Mouse (Mus musculus): Measurements from ENCODE around the gene Eif4g3. TPM values are rescaled to one million over a fixed set of nuclear protein-coding genes. Genes with fewer than 3 reads are reported as not detected.

Gene Eif4g3
- polyA plus RNA-seq, 1 experiment = 34.5 TPM

DNA sequence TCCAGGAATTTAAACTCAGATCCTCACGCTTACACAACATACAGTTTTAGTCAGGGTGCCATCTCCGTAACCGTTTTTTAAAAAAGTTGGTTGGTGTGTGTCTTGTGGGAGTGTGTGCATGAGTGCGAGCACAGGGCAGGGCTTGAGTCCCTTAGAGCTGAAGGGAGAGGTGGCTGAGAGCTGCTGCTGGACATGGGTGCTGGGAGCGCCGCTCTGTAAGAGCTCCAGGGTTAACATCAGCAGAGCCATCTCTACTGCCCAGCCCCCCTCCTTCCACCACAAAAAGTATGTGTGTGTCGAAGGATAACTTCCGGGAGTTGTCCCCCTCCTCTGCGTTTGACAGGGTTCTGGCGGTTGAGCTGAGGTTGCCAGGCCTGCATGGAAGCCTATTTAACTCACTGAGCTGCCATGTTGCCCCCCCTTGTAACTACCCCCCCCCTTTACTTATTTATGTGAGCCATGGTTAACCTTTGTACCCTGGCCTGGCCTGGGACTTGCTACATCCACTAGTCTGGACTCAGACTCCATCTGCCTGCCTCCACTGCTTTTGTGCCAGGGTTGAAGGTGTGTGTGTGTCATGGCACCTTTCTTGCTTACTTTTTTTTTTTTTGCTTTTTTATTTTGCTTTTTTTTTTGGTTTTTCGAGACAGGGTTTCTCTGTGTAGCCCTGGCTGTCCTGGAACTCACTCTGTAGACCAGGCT, 11.2 kb downstream of the Eif4g3 start:
- no peaks in the 10 kb centered on the region for H3K27me3 ChIP-seq (replicated peaks)
- no peaks in the 10 kb centered on the region for H3K9me3 ChIP-seq
- TF ChIP-seq GATA1 (IDR thresholded peaks at IDR 0.05; ENCODE audit: borderline replicate concordance, low read length) (no peak), FLI1 (IDR thresholded peaks at IDR 0.05; ENCODE audit: low read length) (no peak)
- no peak overlapping the region for H3K4me3 ChIP-seq (replicated peaks)
- peaks cover 17% of the 10 kb centered on the region for H3K4me1 ChIP-seq
- peaks cover 84% of the 10 kb centered on the region for H3K36me3 ChIP-seq (replicated peaks; ENCODE audit: low read length)

DNA sequence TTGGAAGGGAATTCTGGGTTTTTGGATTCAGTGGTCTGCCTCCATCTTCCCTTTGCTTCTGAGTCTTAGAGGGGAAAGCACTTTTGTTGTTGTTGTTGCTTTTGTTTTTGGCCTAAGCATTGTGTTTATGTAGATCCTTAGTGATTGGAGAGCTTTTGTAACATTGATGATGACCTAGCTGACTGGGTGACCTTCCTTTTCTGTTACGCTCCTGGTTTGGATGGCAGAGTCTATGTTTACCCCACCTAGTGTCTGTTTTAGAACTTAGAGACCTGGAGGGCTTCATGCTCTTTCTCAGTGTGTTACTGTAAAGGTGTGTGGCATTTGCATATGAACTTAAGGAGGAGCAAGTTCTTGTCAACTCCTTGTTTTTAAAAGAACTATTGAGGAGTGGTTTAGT, 13.0 kb downstream of the Eif4g3 start:
- Histone ChIP-seq H3K4me3 (replicated peaks) (no peak overlapping the region), H3K36me3 (replicated peaks; ENCODE audit: low read length) (peaks cover 80% of the 10 kb centered on the region), H3K9me3 (no peaks in the 10 kb centered on the region), H3K4me1 (peaks cover 15% of the 10 kb centered on the region), H3K27me3 (replicated peaks) (no peaks in the 10 kb centered on the region)
- no peak for TF ChIP-seq GATA1 (IDR thresholded peaks at IDR 0.05; ENCODE audit: borderline replicate concordance, low read length)
- TF ChIP-seq FLI1 (IDR thresholded peaks at IDR 0.05; ENCODE audit: low read length) = no peak

DNA sequence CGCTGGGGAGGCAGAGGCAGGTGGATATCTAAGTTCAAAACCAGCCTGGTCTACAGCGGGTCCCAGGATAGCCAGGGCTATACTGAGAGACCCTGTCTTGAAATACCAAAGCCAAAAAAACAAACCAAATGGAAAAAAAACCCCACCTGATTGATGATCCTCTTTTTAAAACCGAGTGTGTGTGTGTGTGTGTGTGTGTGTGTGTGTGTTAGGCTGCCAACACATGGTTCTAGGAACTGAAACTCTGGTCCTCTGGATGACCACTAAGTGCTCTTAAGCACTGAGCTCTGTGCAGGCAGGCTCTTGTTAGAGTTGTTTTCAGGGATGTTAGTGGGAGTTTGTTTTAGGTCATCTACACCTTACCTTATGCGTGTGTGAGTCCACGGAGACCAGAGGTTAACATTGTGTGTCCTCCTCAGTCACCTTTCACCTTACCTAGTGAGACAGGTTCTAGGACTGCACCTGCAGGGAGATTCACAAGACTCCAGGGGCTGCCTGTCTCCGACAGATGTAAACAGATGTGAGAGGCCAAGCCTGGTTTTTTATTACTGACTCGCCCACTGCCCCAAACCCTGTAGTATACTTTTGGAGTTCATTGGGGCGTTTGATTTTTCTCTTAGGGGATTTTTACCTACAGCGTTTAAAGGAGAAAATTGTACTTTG, 14.3 kb downstream of the Eif4g3 start:
- Histone ChIP-seq H3K4me1 (peaks cover 15% of the 10 kb centered on the region), H3K27me3 (replicated peaks) (no peaks in the 10 kb centered on the region), H3K9me3 (no peaks in the 10 kb centered on the region), H3K36me3 (replicated peaks; ENCODE audit: low read length) (peaks cover 82% of the 10 kb centered on the region), H3K4me3 (replicated peaks) (no peak overlapping the region)
- no peak for TF ChIP-seq FLI1 (IDR thresholded peaks at IDR 0.05; ENCODE audit: low read length)
- no peak for TF ChIP-seq GATA1 (IDR thresholded peaks at IDR 0.05; ENCODE audit: borderline replicate concordance, low read length)

DNA sequence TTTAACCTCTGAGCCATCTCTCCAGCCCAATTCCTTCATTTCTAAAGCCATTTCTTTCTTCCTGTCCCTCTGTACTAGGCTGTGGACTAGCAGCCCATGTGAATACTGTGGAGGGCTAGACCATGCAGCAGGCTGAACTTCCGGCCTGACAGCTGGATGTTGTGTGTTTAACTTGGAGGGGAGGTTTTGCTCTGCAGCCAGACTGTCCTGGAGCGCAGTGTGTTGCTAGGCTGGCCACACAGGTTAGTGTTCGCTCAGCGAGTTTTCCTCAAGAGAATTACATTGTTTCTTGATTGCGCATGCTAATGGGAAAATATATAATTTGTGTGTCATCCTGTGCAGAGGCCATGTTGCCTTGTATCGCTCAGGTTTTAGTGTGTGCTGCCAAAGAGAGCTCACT, 15.8 kb downstream of the Eif4g3 start:
- Histone ChIP-seq H3K4me3 (replicated peaks) (no peak overlapping the region), H3K27me3 (replicated peaks) (no peaks in the 10 kb centered on the region), H3K4me1 (peaks cover 25% of the 10 kb centered on the region), H3K9me3 (no peaks in the 10 kb centered on the region), H3K36me3 (replicated peaks; ENCODE audit: low read length) (peaks cover 82% of the 10 kb centered on the region)
- no peak for TF ChIP-seq FLI1 (IDR thresholded peaks at IDR 0.05; ENCODE audit: low read length)
- no peak for TF ChIP-seq GATA1 (IDR thresholded peaks at IDR 0.05; ENCODE audit: borderline replicate concordance, low read length)

DNA sequence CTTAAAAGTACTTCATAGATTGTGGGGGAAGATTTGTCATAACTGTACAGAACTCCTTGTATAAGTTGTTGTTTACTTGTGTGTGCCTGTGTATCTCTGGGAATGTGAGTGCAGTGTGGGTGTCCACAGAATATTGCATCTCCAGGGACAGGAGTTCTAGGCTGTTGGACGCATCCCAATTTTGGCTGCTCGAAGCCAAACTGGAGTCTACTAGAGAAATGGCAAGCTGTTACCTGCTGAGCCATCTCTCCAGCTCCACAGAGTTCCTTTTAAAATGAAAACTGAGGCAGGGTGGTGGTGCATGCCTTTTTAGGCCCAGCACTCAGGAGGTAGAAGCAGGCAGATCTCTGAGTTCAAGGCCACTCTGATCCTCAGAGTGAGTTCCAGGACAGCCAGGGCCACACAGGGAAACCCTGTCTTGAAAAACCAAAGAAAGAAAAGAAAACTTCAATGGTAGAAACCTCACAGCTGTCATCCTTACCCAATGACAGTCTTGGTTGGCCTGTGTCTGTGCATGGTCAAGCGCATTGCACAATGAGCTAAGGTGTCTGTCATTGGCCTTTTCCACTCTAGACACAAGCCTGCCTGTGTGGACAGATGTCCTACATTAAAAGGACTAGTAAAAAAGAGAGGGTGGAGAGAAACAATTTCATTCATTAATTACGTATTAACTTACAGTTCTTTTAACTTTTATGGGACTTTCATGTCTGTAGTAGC, 17.1 kb downstream of the Eif4g3 start:
- Histone ChIP-seq H3K36me3 (replicated peaks; ENCODE audit: low read length) (peaks cover 82% of the 10 kb centered on the region), H3K4me1 (peaks cover 31% of the 10 kb centered on the region), H3K4me3 (replicated peaks) (no peak overlapping the region), H3K9me3 (no peaks in the 10 kb centered on the region), H3K27me3 (replicated peaks) (no peaks in the 10 kb centered on the region)
- no peak for TF ChIP-seq GATA1 (IDR thresholded peaks at IDR 0.05; ENCODE audit: borderline replicate concordance, low read length)
- no peak for TF ChIP-seq FLI1 (IDR thresholded peaks at IDR 0.05; ENCODE audit: low read length)

DNA sequence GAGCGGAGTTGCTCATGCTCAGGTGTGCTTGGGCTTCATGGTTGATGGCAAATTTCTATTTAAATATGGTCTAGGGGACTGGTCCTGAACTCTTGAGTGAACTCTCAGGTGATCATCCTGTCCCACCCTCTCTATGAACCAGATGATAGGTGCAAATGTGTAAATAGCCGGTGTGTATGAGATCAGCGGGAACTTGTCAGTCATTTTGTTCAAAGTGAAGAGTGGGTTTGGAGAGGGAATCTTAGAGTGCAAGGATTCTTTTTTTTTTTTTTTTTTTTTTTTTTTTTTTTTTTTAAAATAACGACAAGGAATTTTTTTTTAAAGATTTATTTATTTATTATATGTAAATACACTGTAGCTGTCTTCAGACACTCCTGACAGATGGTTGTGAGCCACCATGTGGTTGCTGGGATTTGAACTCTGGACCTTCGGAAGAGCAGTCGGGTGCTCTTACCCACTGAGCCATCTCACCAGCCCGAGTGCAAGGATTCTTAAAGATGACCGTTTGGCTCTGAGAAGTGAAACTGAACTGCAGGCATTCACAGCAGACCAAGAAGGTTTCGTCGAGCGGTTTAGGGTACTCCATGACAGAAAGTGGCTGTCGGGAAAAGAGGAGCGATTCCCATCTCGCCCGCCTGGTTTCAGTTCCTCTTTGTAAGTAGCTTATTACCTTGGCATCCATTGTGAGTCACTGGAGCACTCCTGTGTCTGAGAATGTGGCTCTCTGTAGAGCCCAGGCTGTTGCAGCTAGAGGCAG, 21.1 kb downstream of the Eif4g3 start:
- Histone ChIP-seq H3K4me1 (peaks cover 63% of the 10 kb centered on the region), H3K9me3 (no peaks in the 10 kb centered on the region), H3K4me3 (replicated peaks) (no peak overlapping the region), H3K36me3 (replicated peaks; ENCODE audit: low read length) (peaks cover 88% of the 10 kb centered on the region), H3K27me3 (replicated peaks) (no peaks in the 10 kb centered on the region)
- TF ChIP-seq GATA1 (IDR thresholded peaks at IDR 0.05; ENCODE audit: borderline replicate concordance, low read length) = no peak
- no peak for TF ChIP-seq FLI1 (IDR thresholded peaks at IDR 0.05; ENCODE audit: low read length)

DNA sequence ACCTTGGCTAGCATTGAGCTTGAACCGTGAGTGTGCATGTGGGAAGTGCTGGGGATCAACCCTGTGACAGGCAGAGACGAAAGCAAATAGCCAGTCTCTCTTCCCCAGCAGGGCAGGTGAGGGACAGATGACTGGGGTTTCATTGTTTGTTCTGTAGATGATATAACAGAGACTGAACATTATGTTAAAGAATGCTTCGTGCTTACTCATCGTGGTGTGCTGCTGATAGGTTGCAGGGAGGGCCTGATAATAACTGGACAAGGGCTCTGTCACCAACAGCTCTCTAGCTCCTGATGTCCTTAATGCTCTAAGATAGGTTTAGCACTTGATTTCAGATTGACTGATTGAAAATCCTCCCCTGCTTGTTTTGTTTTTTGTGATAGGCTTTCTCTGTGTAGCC, 23.1 kb downstream of the Eif4g3 start:
- H3K4me1 ChIP-seq = peaks cover 75% of the 10 kb centered on the region
- H3K36me3 ChIP-seq (replicated peaks; ENCODE audit: low read length) = peaks cover 90% of the 10 kb centered on the region
- TF ChIP-seq FLI1 (IDR thresholded peaks at IDR 0.05; ENCODE audit: low read length) = no peak
- TF ChIP-seq GATA1 (IDR thresholded peaks at IDR 0.05; ENCODE audit: borderline replicate concordance, low read length) = no peak
- no peak overlapping the region for H3K4me3 ChIP-seq (replicated peaks)
- no peaks in the 10 kb centered on the region for H3K27me3 ChIP-seq (replicated peaks)
- H3K9me3 ChIP-seq = no peaks in the 10 kb centered on the region

DNA sequence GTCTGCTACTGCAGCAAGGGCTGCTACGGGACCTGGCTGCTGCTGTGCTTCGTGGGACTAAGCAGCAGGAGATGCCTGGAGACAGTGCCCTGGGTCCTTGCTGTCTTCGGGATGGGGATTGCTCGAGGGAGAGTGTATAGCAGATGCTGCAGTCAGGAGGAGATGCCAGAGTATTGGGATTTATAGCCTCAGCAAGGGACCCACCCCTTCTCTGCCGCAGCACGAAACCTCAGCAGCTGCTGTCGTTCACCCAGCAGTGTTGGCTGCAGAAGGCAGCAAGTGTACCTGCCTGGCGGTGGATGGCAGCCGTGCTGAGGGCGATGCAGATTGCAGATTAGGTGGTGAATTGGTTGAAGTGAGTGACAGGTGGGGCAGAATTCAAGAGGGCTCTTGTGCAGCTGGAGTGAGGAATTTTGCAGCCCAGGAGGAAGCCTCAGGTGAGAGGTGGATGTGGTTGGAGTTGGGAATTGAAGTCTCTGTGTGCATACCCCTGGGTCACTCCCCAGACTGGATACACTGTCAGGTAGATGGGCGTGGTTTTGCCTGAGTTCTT, 24.3 kb downstream of the Eif4g3 start:
- TF ChIP-seq GATA1 (IDR thresholded peaks at IDR 0.05; ENCODE audit: borderline replicate concordance, low read length) (no peak), FLI1 (IDR thresholded peaks at IDR 0.05; ENCODE audit: low read length) (no peak)
- H3K36me3 ChIP-seq (replicated peaks; ENCODE audit: low read length) = peaks cover 84% of the 10 kb centered on the region
- H3K27me3 ChIP-seq (replicated peaks) = no peaks in the 10 kb centered on the region
- H3K9me3 ChIP-seq = no peaks in the 10 kb centered on the region
- H3K4me3 ChIP-seq (replicated peaks) = peak overlapping the region; percentile 28
- peaks cover 74% of the 10 kb centered on the region for H3K4me1 ChIP-seq

DNA sequence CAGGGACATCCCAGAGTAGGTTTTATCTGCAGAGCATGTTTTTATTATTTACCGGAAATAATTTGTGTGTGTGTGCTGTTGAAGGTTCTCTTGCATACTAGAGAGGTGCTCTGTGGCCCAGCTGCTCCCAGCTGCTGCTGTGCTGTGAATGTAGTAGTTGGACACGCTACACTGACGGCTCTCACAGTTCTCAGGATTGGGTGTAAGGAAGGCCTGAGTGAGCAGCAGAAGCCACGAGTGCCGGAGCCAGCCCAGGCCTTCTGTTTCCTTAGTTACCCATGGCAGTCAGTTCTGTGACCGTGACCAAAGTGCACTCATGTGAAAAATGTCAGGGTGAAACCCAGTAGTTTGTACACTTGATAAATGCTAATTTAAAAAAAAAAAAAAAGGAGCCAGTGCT, 25.2 kb downstream of the Eif4g3 start:
- H3K4me3 ChIP-seq (replicated peaks) = no peak overlapping the region
- H3K9me3 ChIP-seq = no peaks in the 10 kb centered on the region
- H3K27me3 ChIP-seq (replicated peaks) = no peaks in the 10 kb centered on the region
- H3K4me1 ChIP-seq = peaks cover 70% of the 10 kb centered on the region
- no peak for TF ChIP-seq GATA1 (IDR thresholded peaks at IDR 0.05; ENCODE audit: borderline replicate concordance, low read length)
- no peak for TF ChIP-seq FLI1 (IDR thresholded peaks at IDR 0.05; ENCODE audit: low read length)
- peaks cover 78% of the 10 kb centered on the region for H3K36me3 ChIP-seq (replicated peaks; ENCODE audit: low read length)
